Mouse (Mus musculus) midbrain, embryonic 14.5 days (tissue): ENCODE measurements around the gene Tmem120b. TPM values are rescaled to one million over a fixed set of nuclear protein-coding genes. Genes with fewer than 3 reads are reported as not detected.

Source experiments
- ATAC-seq: fragments of 200-750 bp; cut with Nextera tagmentation; 2 replicates; pipeline ENCODE4 v1.8.0; 2017; ENCODE audit warnings: moderate number of reproducible peaks, moderate library complexity; ENCODE audit not compliant: low FRiP score, low TSS enrichment
- DNase-seq: peaks from one replicate; pipeline ENCODE4 v3.0.0-alpha.2; 2015
- H3K27ac ChIP-seq: fragments of 300-500 bp; sonication (generic); replicated peaks from 2 replicates; pipeline ENCODE4 v1.5.1; 2014; ENCODE audit warnings: mild to moderate bottlenecking, low read depth, low read length, moderate library complexity
- H3K27me3 ChIP-seq: fragments of 300-500 bp; sonication (generic); 2 replicates; pipeline ENCODE4 v1.6.1; 2014; ENCODE audit warnings: low read length, control low read depth, mixed read lengths; ENCODE audit not compliant: control insufficient read depth, insufficient read depth
- H3K36me3 ChIP-seq: fragments of 300-500 bp; sonication (generic); 2 replicates; pipeline ENCODE4 v1.6.1; 2014; ENCODE audit warnings: low read length, control low read depth; ENCODE audit not compliant: control insufficient read depth, insufficient read depth
- H3K4me1 ChIP-seq: fragments of 300-500 bp; sonication (generic); 2 replicates; pipeline ENCODE4 v1.6.1; 2014; ENCODE audit warnings: mild to moderate bottlenecking, antibody characterized with exemption, low read length, control low read depth; ENCODE audit not compliant: control insufficient read depth, insufficient read depth
- H3K4me2 ChIP-seq: fragments of 300-500 bp; sonication (generic); 2 replicates; pipeline ENCODE4 v1.6.1; 2014; ENCODE audit warnings: mild to moderate bottlenecking, low read length, moderate library complexity
- H3K4me3 ChIP-seq: fragments of 300-500 bp; sonication (generic); replicated peaks from 2 replicates; pipeline ENCODE4 v1.5.1; 2014; ENCODE audit warnings: low read depth, low read length
- H3K9ac ChIP-seq: fragments of 300-500 bp; sonication (generic); replicated peaks from 2 replicates; pipeline ENCODE4 v1.6.1; 2014; ENCODE audit warnings: mild to moderate bottlenecking, low read length, moderate library complexity
- H3K9me3 ChIP-seq: fragments of 300-500 bp; sonication (generic); 2 replicates; pipeline ENCODE4 v1.6.1; 2016; ENCODE audit warnings: low read length, control low read depth, mixed read lengths; ENCODE audit not compliant: control insufficient read depth
- WGBS: fragments of 180-500 bp; shearing (Covaris S2); extraction: QIAGEN DNeasy Blood & Tissue Kit; methylation state at CpG from one replicate; pipeline ENCODE4 v1.1.7; 2014; 5-methylcytosine and 5-hydroxymethylcytosine counted together
- polyA plus RNA-seq: library from polyadenylated mRNA; unstranded; fragments of >200 nt; fragmentation: Nextera tagmentation; extraction: Ambion mirVana; gene quantifications from 2 replicates; pipeline ENCODE4 v1.2.1, GENCODE M21; 2014

Tmem120b gene
- polyA plus RNA-seq, 1 experiment from 2014 or later: 12.7 TPM

GRCm38 (mm10) chr5:123045561-123046295 is 22.5 kb upstream of the Tmem120b start:
- no peak for ATAC-seq
- peak; percentile 85 for DNase-seq
- Histone ChIP-seq H3K27ac (no peak overlapping the region), H3K36me3 (no peaks in the 10 kb centered on the region), H3K4me3 (no peak overlapping the region), H3K9me3 (no peaks in the 10 kb centered on the region), H3K27me3 (no peaks in the 10 kb centered on the region), H3K4me2 (no peak overlapping the region), H3K4me1 (no peaks in the 10 kb centered on the region), H3K9ac (no peak overlapping the region)
- 38% methylated on average over 9 of the region's 9 CpGs for WGBS

GRCm38 (mm10) chr5:123046916-123047315 is 21.3 kb upstream of the Tmem120b start, which contains the start of gene Morn3:
TSS of gene Morn3 (minus strand) at chr5:123047016.
- Histone ChIP-seq H3K36me3 (no peaks in the 10 kb centered on the region), H3K4me2 (no peak within 1 kb of the TSS), H3K4me1 (no peaks in the 10 kb centered on the region), H3K9ac (no peak within 1 kb of the TSS), H3K4me3 (no peak within 1 kb of the TSS), H3K27ac (no peak within 1 kb of the TSS), H3K27me3 (no peaks in the 10 kb centered on the region), H3K9me3 (no peaks in the 10 kb centered on the region)
- WGBS: 87% methylated on average over 3 of the region's 3 CpGs
- ATAC-seq (no peak), DNase-seq (no peak)

- H3K4me3 ChIP-seq: no peak overlapping the region
- peak overlapping the region; percentile 19 for H3K4me2 ChIP-seq
- ATAC-seq (no peak), DNase-seq (peak; percentile 70)
- H3K27ac ChIP-seq: no peak overlapping the region
- H3K27me3 ChIP-seq: no peaks in the 10 kb centered on the region
- no peaks in the 10 kb centered on the region for H3K36me3 ChIP-seq
- no peaks in the 10 kb centered on the region for H3K4me1 ChIP-seq
- no peak overlapping the region for H3K9ac ChIP-seq
- WGBS: under 1% methylated on average over 12 of the region's 12 CpGs
- no peaks in the 10 kb centered on the region for H3K9me3 ChIP-seq
Measured at GRCm38 (mm10) chr5:123049271-123049670, 18.9 kb upstream of the Tmem120b start.

- Histone ChIP-seq H3K4me1 (no peaks in the 10 kb centered on the region), H3K9ac (no peak overlapping the region), H3K4me2 (no peak overlapping the region), H3K4me3 (no peak overlapping the region), H3K27ac (no peak overlapping the region), H3K27me3 (no peaks in the 10 kb centered on the region), H3K9me3 (no peaks in the 10 kb centered on the region), H3K36me3 (no peaks in the 10 kb centered on the region)
- ATAC-seq (no peak), DNase-seq (no peak)
- 82% methylated on average over 9 of the region's 9 CpGs for WGBS
Measured at GRCm38 (mm10) chr5:123050918-123051317, 17.3 kb upstream of the Tmem120b start.

GRCm38 (mm10) chr5:123051736-123052135 is 16.5 kb upstream of the Tmem120b start:
- H3K4me2 ChIP-seq: no peak overlapping the region
- DNase-seq (no peak), ATAC-seq (no peak)
- H3K4me1 ChIP-seq: no peaks in the 10 kb centered on the region
- no peak overlapping the region for H3K27ac ChIP-seq
- H3K27me3 ChIP-seq: no peaks in the 10 kb centered on the region
- 80% methylated on average over 5 of the region's 5 CpGs for WGBS
- no peaks in the 10 kb centered on the region for H3K9me3 ChIP-seq
- H3K36me3 ChIP-seq: no peaks in the 10 kb centered on the region
- H3K4me3 ChIP-seq: no peak overlapping the region
- no peak overlapping the region for H3K9ac ChIP-seq

DNA sequence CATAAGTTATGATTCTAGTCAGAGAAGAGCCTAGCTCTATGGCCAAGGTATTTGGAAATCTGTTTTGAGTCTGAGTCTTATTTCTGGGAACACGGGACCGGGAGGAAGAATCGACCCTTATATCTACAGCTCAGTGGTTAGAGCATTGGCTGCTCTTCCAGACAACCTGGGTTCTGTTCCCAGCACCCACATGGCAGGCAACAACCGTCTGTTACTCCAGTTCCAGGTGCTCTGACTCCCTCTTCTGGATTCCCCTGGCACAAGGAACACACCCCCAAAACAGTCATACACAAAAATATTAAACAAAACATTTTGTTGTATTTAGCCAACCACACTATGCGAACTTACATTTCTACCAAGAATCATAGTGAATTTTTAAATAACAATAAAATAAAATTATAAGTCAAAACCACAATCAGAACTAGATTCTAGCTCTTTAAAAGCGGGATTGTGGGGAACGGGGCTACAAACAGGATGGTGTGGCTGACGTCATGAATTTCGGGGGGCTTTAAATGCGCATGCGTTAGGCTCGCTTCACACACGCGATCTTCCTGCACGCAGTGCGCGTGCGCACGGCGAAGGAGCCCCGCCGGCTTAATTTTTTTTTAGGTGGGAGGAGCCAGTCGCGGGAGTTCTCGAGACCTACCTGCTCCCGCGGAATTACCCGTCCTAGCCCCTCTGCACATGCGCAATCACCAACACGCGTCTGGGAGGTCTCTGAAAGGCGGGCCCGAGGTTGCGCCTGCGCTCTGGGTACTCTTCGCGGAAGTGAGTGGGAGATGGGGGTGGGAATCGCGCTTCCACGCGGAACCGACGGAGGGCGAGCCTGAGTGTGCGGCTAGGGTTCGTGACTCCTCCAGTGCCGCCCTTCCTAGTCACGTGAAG is 10.6 kb upstream of the Tmem120b start:
- ATAC-seq (peak; percentile 97), DNase-seq (peak; percentile 100)
- H3K9me3 ChIP-seq: no peaks in the 10 kb centered on the region
- no peaks in the 10 kb centered on the region for H3K36me3 ChIP-seq
- H3K27ac ChIP-seq: peak overlapping the region; percentile 55; the same call in 1 of the 2 replicates
- no peaks in the 10 kb centered on the region for H3K27me3 ChIP-seq
- 8% methylated on average over 48 of the region's 48 CpGs for WGBS
- peak overlapping the region; percentile 30; the same call in 1 of the 2 replicates for H3K9ac ChIP-seq
- peak overlapping the region; percentile 53 for H3K4me2 ChIP-seq
- no peaks in the 10 kb centered on the region for H3K4me1 ChIP-seq
- H3K4me3 ChIP-seq: peak overlapping the region; percentile 36

GRCm38 (mm10) chr5:123058251-123059102 is 9.7 kb upstream of the Tmem120b start:
- Histone ChIP-seq H3K36me3 (no peaks in the 10 kb centered on the region), H3K4me3 (peak overlapping the region; percentile 36), H3K27me3 (no peaks in the 10 kb centered on the region), H3K9me3 (no peaks in the 10 kb centered on the region), H3K4me2 (peak overlapping the region; percentile 53), H3K27ac (peak overlapping the region; percentile 46; the same call in 1 of the 2 replicates), H3K9ac (peak overlapping the region; percentile 30; the same call in 1 of the 2 replicates), H3K4me1 (no peaks in the 10 kb centered on the region)
- no peak for ATAC-seq
- DNase-seq: no peak
- 44% methylated on average over 16 of the region's 16 CpGs for WGBS
